ENCODE assay signal across 8 mouse cellular contexts in the genomic region with DNA sequence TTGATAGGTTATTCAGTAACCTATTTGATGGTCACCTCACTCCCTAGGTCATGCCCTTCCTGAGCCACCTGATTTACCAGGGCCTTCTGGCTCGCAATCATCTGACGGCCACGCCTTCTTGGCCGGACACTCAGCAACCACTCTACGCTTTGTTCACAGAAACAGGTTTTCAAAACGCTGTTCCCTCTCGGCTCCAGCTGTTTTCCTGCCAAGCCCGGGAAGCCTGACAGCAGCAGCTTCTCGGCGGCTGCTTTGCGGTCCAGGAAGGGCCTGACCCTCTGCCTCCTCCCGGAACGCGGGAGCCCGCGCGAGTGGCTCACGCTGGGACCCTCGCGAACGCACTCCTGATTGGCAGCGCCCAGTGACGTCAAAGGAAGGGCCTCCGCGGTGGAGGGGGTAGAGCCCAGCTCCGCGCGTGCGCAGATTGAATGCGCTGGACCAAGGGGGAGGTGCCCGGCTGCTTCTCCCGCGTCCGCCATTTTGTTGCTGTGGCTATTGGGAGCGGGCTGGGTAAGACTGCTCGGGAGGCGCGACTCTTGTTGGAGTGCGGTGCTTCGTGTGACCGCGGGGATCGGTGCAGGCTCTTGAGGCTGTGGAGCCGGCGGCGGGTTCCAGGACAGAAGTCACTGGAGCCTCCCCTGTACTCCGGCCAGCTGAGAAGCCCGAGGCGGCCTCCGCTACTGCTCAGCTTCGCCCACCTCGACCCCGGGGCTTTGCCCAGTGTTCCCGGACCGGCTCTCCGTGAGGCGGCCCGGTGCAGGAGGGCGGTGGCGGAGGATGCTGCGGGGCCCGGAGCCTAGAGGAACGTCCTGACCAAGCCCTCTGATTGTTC. TPM values are rescaled to one million over a fixed set of nuclear protein-coding genes. Genes with fewer than 3 reads are reported as not detected.
DNase-seq lines count a peak whose midpoint lies in the region; ATAC-seq and TF ChIP-seq lines count a peak whose summit lies in the region.

Gene Crkl (plus strand): TSS at position 447 of the 832 bp plus-strand sequence.

- no peak for TF ChIP-seq CTCF in lung, adult 2 months (IDR thresholded peaks at IDR 0.05; ENCODE audit: insufficient read depth, low read length)

- intact Hi-C loops in heart, postnatal 25 days (cut with DNase I): loop anchor here (1.0 to 5.0 kb wide), 2 partner anchors 48 to 56 kb away; partner anchors contain the start of gene Lztr1

- H3K4me1 ChIP-seq in forebrain, embryonic 15.5 days: peaks cover 31% of the 10 kb centered on the region
- H3K4me1 ChIP-seq in lung, adult 2 months (ENCODE audit: control insufficient read depth, insufficient read depth, low read length): peaks cover 11% of the 10 kb centered on the region

- H3K9me3 ChIP-seq in forebrain, embryonic 15.5 days: no peaks in the 10 kb centered on the region

- H3K36me3 ChIP-seq in forebrain, embryonic 15.5 days: peaks cover 5% of the 10 kb centered on the region; the same call in 1 of the 2 replicates

- H3K27ac ChIP-seq in forebrain, embryonic 15.5 days (replicated peaks): peak within 1 kb of the TSS; percentile 98

- peak within 1 kb of the TSS; percentile 96 for H3K9ac ChIP-seq in forebrain, embryonic 15.5 days (replicated peaks)

- H3K4me3 ChIP-seq in forebrain, embryonic 15.5 days: peak within 1 kb of the TSS; percentile 95
- H3K4me3 ChIP-seq in lung, adult 2 months (replicated peaks; ENCODE audit: extremely low read depth, low read depth, low read length): peak within 1 kb of the TSS; percentile 82

- DNase-seq in ES-CJ7 (ENCODE audit: low read depth, low spot score): peak; percentile 98
- DNase-seq in cerebellum, adult 11 months: peak; percentile 98
- DNase-seq in heart, postnatal 25 days (ENCODE audit: low spot score): peak; percentile 97
- peak; percentile 97 to 98 for DNase-seq in layer of hippocampus, adult 18-20 months (ENCODE audit: low spot score in 2 of 2)
- peak; percentile 97 for DNase-seq in lung, adult 2 months
- DNase-seq in thymus, adult 18-20 months: peak; percentile 97 to 98

- peak; percentile 54; the same call in 1 of the 2 replicates for TF ChIP-seq POLR2A in lung, adult 2 months (IDR thresholded peaks at IDR 0.05; ENCODE audit: borderline replicate concordance, extremely low read depth, low read depth, low read length)

- no peaks in the 10 kb centered on the region for H3K27me3 ChIP-seq in forebrain, embryonic 15.5 days

- ATAC-seq in forebrain, embryonic 15.5 days (replicated peaks): peak; percentile 98
- peak; percentile 95 for ATAC-seq in neutrophil, adult 5-6 weeks (ENCODE audit: extremely low read depth, insufficient number of reproducible peaks, low FRiP score, poor library complexity, severe bottlenecking)

- WGBS in forebrain, embryonic 15.5 days: under 1% methylated on average over 62 of the region's 63 CpGs
- WGBS in lung, adult 2 months: under 1% methylated on average over 63 of the region's 63 CpGs

- H3K4me2 ChIP-seq in forebrain, embryonic 15.5 days (replicated peaks): peak within 1 kb of the TSS; percentile 92

RNA-seq across cellular contexts. Expression of gene Crkl, which starts in this region (rescaled TPM):
- polyA plus RNA-seq in forebrain, embryonic 15.5 days (2015; fragmentation: Nextera tagmentation; extraction: Ambion mirVana): 117 and 120 TPM in 2 replicates
- 10 to 100 TPM; 25.3 to 29.3 TPM for total RNA-seq in heart, postnatal 25 days (2021)
- 10 to 100 TPM; 40.7 to 41.8 TPM for total RNA-seq in layer of hippocampus, adult 18-20 months (2021)
- polyA plus RNA-seq in lung, adult 2 months (2012; rRNA removed): 56.5 and 63.3 TPM in 2 replicates
- total RNA-seq in neutrophil, adult 5-6 weeks (2017): 36.1 and 39.7 TPM in 2 replicates

Comparison
In these comparisons a context has a peak if more than half of its experiments do, and no peak if none do; other contexts are left out.
1. Peak in every context shown above with its lines: DNase-seq, ATAC-seq, H3K4me3 ChIP-seq and H3K27ac ChIP-seq.